Mouse (Mus musculus) heart, embryonic 12.5 days (tissue): ENCODE measurements at regions not wholly inside any gene's neighbourhood (a gene's known extent, or its start where the extent isn't known, plus 50 kb on each side); places are given as distances from the start of the nearest gene placed in this dataset.

Experiments used
- ATAC-seq: fragments of 200-750 bp; cut with Nextera tagmentation; 2 replicates; pipeline ENCODE4 v1.8.0; 2017; ENCODE audit warnings: moderate TSS enrichment, moderate library complexity; ENCODE audit not compliant: insufficient number of reproducible peaks, low FRiP score
- H3K27ac ChIP-seq: fragments of 300-500 bp; sonication (generic); 2 replicates; pipeline ENCODE4 v1.5.1; 2016; ENCODE audit warnings: mild to moderate bottlenecking, moderate library complexity; ENCODE audit not compliant: poor library complexity, severe bottlenecking
- H3K27me3 ChIP-seq: fragments of 300-500 bp; sonication (generic); replicated peaks from 2 replicates; pipeline ENCODE4 v1.6.1; 2016; ENCODE audit warnings: mild to moderate bottlenecking, moderate library complexity
- H3K36me3 ChIP-seq: fragments of 300-500 bp; sonication (generic); 2 replicates; pipeline ENCODE4 v1.6.1; 2016; ENCODE audit warnings: mild to moderate bottlenecking, moderate library complexity
- H3K4me1 ChIP-seq: fragments of 300-500 bp; sonication (generic); replicated peaks from 2 replicates; pipeline ENCODE4 v1.6.1; 2016; ENCODE audit warnings: mild to moderate bottlenecking
- H3K4me2 ChIP-seq: fragments of 300-500 bp; sonication (generic); 2 replicates; pipeline ENCODE4 v1.6.1; 2016; ENCODE audit warnings: mild to moderate bottlenecking, moderate library complexity
- H3K4me3 ChIP-seq: fragments of 300-500 bp; sonication (generic); 2 replicates; pipeline ENCODE4 v1.5.1; 2016; ENCODE audit warnings: mild to moderate bottlenecking
- H3K9ac ChIP-seq: fragments of 300-500 bp; sonication (generic); 2 replicates; pipeline ENCODE4 v1.6.1; 2016; ENCODE audit warnings: mild to moderate bottlenecking, moderate library complexity
- H3K9me3 ChIP-seq: fragments of 300-500 bp; sonication (generic); replicated peaks from 2 replicates; pipeline ENCODE4 v1.6.1; 2016; ENCODE audit warnings: mild to moderate bottlenecking, moderate library complexity
- WGBS: fragments of 180-500 bp; shearing (Covaris S2); methylation state at CpG from one replicate; pipeline ENCODE4 v1.1.7; 2016; 5-methylcytosine and 5-hydroxymethylcytosine counted together

DNA sequence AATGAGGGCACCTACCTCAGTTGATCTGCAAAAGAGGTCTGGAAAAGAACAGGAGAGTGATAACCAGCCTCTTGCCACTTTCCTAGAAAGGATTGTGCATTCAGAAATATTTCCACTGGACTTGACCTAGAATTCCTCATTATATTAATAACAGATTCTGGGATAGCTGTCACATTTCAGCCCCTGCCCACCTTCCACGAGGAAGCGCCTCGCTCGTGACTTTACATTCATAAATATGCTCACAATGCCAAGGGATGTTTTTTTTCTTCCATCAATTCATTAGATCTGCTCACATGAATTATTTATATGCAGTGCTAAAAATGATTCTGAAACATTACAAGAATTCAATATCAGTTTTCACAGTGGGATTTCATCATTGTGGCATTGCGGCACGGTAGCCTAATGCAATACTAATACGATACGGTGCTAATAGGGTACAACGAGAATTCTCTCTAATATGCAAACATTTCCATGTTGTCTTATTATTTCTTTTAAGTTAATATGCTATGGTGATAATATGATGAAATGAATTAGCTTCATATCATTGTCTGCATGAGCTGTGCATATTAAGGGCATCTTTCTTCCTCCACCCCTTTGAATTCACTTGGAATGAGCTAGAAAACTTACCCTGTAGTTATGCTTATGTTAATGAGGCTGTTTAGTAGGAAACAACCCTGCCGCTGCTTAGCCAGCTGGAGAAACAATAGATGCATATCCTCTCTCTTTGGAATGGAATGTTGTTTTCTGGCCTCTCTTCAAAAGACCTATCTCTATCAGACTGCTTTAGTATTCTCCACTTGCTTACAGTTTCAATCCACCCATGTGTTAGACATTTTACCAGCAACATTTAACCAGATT, 235.8 kb upstream of the Ptbp2 start:
- H3K9me3 ChIP-seq: no peaks in the 10 kb centered on the region
- no peak for ATAC-seq
- 89% methylated on average over 10 of the region's 10 CpGs for WGBS
- H3K4me3 ChIP-seq: no peak overlapping the region
- H3K9ac ChIP-seq: no peak overlapping the region
- no peaks in the 10 kb centered on the region for H3K27me3 ChIP-seq
- H3K36me3 ChIP-seq: no peaks in the 10 kb centered on the region
- H3K4me2 ChIP-seq: no peak overlapping the region
- H3K27ac ChIP-seq: no peak overlapping the region
- no peaks in the 10 kb centered on the region for H3K4me1 ChIP-seq

DNA sequence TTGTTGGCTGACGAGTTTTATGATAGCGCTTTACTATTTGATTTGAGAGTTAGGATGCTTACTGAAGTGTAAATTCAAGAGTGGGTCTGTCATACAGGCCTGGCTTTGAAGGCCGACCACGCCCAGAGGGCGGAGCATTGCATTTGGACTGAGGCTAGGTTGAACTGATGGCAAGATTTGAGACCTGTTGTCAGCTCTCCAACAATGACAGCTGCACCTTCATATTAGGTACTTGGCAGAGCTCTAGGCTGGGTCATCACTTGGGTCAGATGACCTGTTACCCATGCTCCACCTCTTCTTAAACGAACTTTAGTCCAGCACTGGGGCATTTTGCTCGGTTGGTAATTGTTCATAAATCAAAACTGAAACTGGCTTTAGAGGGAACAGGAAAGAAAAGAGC, 231.1 kb upstream of the Ptbp2 start:
- Histone ChIP-seq H3K4me2 (no peak overlapping the region), H3K27me3 (peaks cover 5% of the 10 kb centered on the region), H3K9ac (no peak overlapping the region), H3K36me3 (no peaks in the 10 kb centered on the region), H3K4me1 (no peaks in the 10 kb centered on the region), H3K27ac (no peak overlapping the region), H3K4me3 (no peak overlapping the region), H3K9me3 (no peaks in the 10 kb centered on the region)
- whole genome bisulfite sequencing: 86% methylated on average over 7 of the region's 7 CpGs
- no peak for ATAC-seq

DNA sequence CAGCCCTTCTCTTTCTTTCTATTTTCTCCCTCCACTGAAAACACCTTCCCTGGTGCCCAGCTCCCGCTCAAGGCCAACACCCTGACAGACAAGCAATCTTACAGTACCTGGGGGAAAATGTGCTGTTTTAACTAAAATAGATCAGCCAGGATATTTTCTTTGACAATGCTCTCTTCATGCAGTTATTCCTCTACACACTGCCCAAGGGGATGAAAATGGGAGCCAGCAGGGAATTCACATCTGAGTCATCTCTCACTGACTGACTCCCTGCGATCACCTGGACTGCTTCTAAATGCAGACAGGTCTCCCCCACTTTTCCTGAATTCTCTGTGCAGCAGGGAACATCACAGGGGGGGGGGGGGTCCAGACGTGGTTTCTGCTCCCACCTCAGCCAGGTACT, 227.6 kb upstream of the Ptbp2 start:
- Histone ChIP-seq H3K36me3 (no peaks in the 10 kb centered on the region), H3K27ac (no peak overlapping the region), H3K4me2 (0 out of 2 replicates have a peak overlapping the region, but pooled peaks have one; percentile 16), H3K4me3 (no peak overlapping the region), H3K27me3 (peaks cover 5% of the 10 kb centered on the region), H3K9me3 (no peaks in the 10 kb centered on the region), H3K4me1 (no peaks in the 10 kb centered on the region), H3K9ac (0 out of 2 replicates have a peak overlapping the region, but pooled peaks have one; percentile 43)
- no peak for ATAC-seq
- WGBS: 12% methylated on average over 3 of the region's 3 CpGs

DNA sequence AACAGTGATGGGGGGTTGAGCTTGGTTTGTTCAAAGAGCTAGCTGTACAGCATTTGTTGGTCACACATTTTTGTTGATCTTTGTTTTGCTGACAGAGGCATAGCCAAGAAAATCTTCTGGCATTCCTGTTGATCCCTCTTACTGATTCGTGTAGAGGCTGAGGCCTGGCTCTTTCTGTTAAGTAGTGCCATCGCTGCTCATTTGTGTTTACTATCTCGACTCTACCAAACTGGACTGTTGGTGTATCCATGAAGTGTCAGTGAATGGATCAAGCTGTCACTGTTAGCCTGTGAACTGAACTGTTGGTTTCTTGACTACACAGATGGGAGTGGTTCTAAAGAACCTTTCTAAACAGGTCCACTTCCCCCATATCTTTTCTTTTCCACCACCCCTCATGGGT, 223.8 kb upstream of the Ptbp2 start:
- Histone ChIP-seq H3K9ac (no peak overlapping the region), H3K27ac (no peak overlapping the region), H3K9me3 (no peaks in the 10 kb centered on the region), H3K4me1 (no peaks in the 10 kb centered on the region), H3K36me3 (no peaks in the 10 kb centered on the region), H3K4me3 (no peak overlapping the region), H3K4me2 (no peak overlapping the region), H3K27me3 (peaks cover 5% of the 10 kb centered on the region)
- WGBS: 82% methylated on average over 3 of the region's 3 CpGs
- ATAC-seq: no peak

DNA sequence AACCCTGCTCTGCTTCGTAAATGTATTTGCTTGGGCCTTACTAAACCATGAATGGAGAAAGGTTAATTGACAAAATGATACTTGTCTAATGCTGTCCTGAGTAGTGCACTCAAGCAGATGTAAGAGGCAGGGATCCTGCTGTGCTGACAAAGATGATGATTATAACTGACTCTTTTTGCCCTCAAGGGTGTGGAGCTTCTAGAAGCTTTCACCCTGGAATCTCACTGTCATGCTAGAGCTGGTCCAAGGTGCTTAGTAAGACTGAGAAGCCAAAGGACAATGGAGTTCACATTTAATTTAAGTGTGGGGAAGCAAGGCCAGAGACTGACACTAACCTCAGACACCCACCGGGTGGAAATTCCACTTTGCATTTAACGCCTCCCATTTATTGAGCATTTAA, 220.3 kb upstream of the Ptbp2 start:
- H3K4me3 ChIP-seq: no peak overlapping the region
- no peak for ATAC-seq
- no peak overlapping the region for H3K27ac ChIP-seq
- H3K4me1 ChIP-seq: no peaks in the 10 kb centered on the region
- H3K9me3 ChIP-seq: no peaks in the 10 kb centered on the region
- no peaks in the 10 kb centered on the region for H3K27me3 ChIP-seq
- H3K4me2 ChIP-seq: no peak overlapping the region
- H3K9ac ChIP-seq: no peak overlapping the region
- no peaks in the 10 kb centered on the region for H3K36me3 ChIP-seq
- 77% methylated on average over 3 of the region's 3 CpGs for WGBS

DNA sequence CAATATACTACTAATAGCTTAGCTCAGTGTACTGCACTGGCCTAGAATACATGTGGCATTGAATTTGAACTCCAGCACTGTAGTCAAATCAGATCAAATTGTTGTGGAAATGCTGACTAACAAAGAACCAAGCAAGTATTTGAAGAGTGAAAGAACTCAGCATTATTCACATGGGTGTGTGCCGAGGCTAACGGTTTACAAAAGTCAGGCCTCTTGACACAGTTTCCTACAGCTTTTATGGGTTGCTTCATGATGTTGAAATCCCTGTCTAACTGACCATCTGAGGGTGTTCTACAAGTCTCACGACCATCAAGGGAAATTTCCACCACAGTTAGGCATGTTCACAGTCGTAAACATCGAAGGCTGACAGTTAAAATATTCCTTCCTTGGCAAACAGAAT, 216.0 kb upstream of the Ptbp2 start:
- no peaks in the 10 kb centered on the region for H3K27me3 ChIP-seq
- no peaks in the 10 kb centered on the region for H3K36me3 ChIP-seq
- H3K4me3 ChIP-seq: no peak overlapping the region
- H3K4me2 ChIP-seq: no peak overlapping the region
- no peak for ATAC-seq
- WGBS: 80% methylated on average over 5 of the region's 5 CpGs
- peaks cover 9% of the 10 kb centered on the region; the same call in 1 of the 2 replicates for H3K4me1 ChIP-seq
- H3K9me3 ChIP-seq: no peaks in the 10 kb centered on the region
- no peak overlapping the region for H3K27ac ChIP-seq
- no peak overlapping the region for H3K9ac ChIP-seq

DNA sequence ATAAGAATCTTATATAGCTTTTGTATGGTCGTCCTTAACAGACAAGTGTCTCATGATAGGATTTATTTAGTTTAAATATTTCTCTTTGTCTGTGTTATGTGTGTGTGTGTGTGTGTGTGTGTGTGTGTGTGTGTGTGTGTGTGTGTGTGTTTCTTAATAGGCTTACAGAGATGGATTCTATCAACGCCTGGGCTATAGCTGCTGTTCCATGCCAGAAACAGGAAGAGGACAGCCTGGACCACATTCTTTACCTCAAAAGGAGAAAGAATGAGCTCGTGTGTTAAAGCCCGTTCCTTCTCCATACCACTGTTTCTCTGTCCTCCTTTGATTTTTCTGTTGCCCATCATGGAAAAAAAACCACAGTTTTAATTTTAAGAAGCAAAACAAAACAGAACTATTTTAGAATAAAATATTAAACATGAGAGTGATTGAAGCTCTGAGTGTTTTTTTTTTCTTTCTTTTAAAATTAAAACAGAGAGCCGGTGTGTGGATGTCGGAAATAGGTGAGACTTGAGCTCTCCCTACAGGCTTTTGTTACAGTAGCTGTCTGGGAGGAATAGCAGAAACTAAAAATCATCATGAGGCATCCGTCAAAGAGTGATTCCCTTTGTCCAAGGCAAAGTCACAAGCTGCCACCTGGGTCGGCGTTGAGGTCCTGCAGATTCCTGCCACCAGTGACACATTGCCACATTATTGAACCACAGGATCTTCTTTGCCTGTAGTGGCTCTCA, 212.2 kb upstream of the Ptbp2 start:
- Histone ChIP-seq H3K9ac (no peak overlapping the region), H3K27ac (0 out of 2 replicates have a peak overlapping the region, but pooled peaks have one; percentile 15), H3K4me1 (peaks cover 9% of the 10 kb centered on the region; the same call in 1 of the 2 replicates), H3K9me3 (no peaks in the 10 kb centered on the region), H3K27me3 (no peaks in the 10 kb centered on the region), H3K4me2 (no peak overlapping the region), H3K36me3 (no peaks in the 10 kb centered on the region), H3K4me3 (no peak overlapping the region)
- ATAC-seq: peak; percentile 48; the same call in 1 of the 2 replicates
- 46% methylated on average over 9 of the region's 9 CpGs for WGBS

DNA sequence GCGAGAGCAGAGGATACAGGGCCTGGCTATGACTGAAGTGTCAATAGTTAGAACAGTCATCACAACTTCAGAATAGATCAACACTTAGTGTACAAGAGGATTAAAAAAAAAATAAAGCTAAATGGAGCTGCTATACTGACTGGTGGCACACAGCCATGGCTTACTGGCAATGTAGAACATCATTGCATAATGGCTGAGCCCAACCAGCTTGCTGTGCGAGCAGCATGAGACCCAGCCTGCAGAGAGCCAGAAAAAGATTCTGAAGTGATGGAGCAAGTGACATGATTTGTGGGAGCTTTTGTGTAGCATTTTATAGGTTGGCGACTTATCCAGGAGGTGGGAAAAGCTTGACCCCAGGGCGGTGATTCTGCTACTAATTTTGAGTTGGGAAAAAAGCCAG, 211.5 kb upstream of the Ptbp2 start:
- H3K27me3 ChIP-seq: no peaks in the 10 kb centered on the region
- H3K4me1 ChIP-seq: peaks cover 9% of the 10 kb centered on the region; the same call in 1 of the 2 replicates
- no peaks in the 10 kb centered on the region for H3K9me3 ChIP-seq
- 51% methylated on average over 4 of the region's 4 CpGs for WGBS
- no peak overlapping the region for H3K4me2 ChIP-seq
- no peak overlapping the region for H3K4me3 ChIP-seq
- no peaks in the 10 kb centered on the region for H3K36me3 ChIP-seq
- ATAC-seq: peak; percentile 29; the same call in 1 of the 2 replicates
- H3K27ac ChIP-seq: peak overlapping the region; percentile 35; the same call in 1 of the 2 replicates
- H3K9ac ChIP-seq: no peak overlapping the region

DNA sequence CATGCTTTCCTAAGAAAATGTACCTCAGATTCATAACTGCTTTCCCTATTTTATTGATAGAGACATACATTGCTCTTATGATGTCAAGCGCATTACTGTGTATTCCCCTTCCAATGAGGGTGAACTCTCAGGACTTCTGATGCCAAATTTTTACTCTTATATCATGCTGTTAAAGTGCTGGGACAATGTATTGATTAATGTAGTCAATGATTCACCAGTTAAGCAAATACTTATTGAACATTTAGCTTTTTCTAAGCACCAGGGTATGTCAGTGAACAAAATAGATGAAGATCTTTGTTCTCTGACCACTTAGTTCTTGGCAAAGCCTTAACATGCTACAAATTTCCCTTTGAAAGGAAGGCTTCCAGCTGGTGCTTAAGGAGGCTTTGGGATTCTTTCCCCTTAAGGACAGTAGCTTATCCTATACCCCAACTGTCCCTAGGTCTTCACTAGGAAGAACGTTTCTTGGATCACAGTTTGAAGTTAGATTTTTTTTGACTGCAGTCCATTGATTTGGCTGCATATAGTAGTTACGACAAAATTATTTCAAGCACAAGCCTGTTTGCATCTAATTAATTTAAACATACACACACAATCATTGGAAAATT, 203.1 kb upstream of the Ptbp2 start:
- no peak for ATAC-seq
- H3K27me3 ChIP-seq: no peaks in the 10 kb centered on the region
- no peak overlapping the region for H3K4me3 ChIP-seq
- no peak overlapping the region for H3K27ac ChIP-seq
- no peak overlapping the region for H3K4me2 ChIP-seq
- no peaks in the 10 kb centered on the region for H3K9me3 ChIP-seq
- WGBS: 72% methylated on average over 3 of the region's 3 CpGs
- H3K4me1 ChIP-seq: no peaks in the 10 kb centered on the region
- H3K36me3 ChIP-seq: no peaks in the 10 kb centered on the region
- no peak overlapping the region for H3K9ac ChIP-seq

DNA sequence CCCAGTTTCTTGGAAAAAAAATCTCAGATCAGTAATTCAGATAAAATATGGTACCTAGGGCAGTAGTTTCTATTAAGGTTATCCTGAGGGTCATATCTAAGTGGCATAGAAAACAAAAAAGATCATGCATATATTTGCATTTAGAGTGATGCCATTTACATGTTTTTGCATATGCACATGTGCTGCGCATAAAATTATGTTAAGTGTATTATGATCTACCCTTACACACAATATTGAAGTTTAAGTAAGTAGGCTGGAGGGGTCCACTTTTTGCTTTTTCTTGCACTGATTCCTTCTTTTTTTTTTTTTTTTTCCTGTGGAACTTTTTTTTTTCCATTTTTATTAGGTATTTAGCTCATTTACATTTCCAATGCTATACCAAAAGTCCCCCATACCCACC, 193.1 kb upstream of the Ptbp2 start:
- H3K9me3 ChIP-seq: no peaks in the 10 kb centered on the region
- ATAC-seq: no peak
- no peak overlapping the region for H3K4me2 ChIP-seq
- H3K27me3 ChIP-seq: no peaks in the 10 kb centered on the region
- no peaks in the 10 kb centered on the region for H3K36me3 ChIP-seq
- no peak overlapping the region for H3K9ac ChIP-seq
- 90% methylated on average over 1 of the region's 1 CpGs for WGBS
- H3K4me3 ChIP-seq: no peak overlapping the region
- H3K27ac ChIP-seq: no peak overlapping the region
- no peaks in the 10 kb centered on the region; the same call in 1 of the 2 replicates for H3K4me1 ChIP-seq

DNA sequence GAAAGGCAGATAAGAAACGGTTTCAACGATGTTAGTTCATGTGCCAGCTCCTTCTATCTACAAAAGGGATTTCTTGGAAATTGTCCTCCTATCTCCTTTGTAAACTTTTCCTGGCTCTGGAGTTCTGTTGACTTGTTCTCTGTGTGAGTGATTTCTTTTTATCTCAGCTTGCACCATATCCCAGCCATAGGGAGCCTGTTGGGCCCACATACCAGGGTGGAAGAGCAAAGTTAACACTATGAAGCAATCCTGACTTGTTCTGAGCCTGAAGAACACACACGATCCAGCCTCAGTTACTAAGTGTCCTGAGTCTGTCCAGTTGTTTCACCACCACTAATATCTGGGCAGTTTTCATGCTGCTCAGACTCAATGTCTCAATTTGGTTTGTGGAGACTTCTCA, 192.1 kb upstream of the Ptbp2 start:
- Histone ChIP-seq H3K27me3 (no peaks in the 10 kb centered on the region), H3K9me3 (no peaks in the 10 kb centered on the region), H3K4me3 (no peak overlapping the region), H3K36me3 (no peaks in the 10 kb centered on the region), H3K4me2 (no peak overlapping the region), H3K9ac (no peak overlapping the region), H3K4me1 (no peaks in the 10 kb centered on the region; the same call in 1 of the 2 replicates), H3K27ac (no peak overlapping the region)
- 46% methylated on average over 3 of the region's 3 CpGs for WGBS
- no peak for ATAC-seq
